Mouse (Mus musculus): ENCODE measurements around the gene Brwd1. TPM values are rescaled to one million over a fixed set of nuclear protein-coding genes. Genes with fewer than 3 reads are reported as not detected.

Gene Brwd1
- polyA plus RNA-seq (2012), result 11.1 and 14.4 TPM in 2 replicates

DNA sequence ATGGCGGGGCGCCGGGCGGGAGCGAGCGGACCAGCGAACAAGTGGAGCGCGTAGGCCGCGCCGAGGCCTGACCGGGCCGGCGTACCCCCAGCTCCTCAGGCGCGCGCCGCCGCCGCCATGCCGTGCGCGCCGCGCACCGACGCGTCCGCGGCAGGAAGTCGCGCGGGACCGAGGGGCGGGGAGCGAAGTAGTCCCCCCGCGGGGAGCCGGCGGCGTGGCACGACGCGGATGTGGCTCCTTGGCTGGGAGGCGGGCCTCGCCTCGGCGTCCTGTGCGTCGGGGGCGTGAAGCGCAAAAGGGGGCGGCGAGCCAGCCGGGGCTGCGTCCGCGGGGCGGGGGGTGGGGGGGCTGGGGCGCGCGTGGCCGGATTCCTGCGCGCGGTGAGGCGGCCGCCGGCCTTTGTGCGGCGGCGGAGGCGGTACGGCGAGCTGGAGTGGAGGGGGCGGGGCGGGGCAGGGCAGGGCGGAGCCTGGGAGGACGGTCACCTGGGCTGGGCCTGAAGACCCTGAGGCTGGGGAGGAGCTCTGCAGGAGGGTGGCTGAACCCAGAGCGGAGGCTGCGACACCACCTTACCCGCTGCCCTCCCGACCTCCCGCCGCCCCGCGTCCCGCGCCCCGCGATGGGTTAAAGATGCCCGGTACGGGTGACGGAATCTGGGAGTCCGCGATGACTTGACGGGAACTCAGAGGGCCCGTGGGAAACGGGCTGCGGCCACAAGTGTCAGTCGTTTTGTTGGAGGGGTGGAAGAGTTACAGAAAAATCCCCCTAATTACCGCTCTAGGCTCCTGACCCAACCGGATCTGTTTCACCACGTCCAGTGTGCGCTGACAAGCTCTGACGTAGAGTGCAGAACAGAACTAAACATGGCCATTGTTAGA, at the start of gene Brwd1:
Brwd1 (minus strand) TSS at position 226 of the 878 bp plus-strand sequence.
- no peak for TF ChIP-seq GATA1 (IDR thresholded peaks at IDR 0.05; ENCODE audit: low read length)

DNA sequence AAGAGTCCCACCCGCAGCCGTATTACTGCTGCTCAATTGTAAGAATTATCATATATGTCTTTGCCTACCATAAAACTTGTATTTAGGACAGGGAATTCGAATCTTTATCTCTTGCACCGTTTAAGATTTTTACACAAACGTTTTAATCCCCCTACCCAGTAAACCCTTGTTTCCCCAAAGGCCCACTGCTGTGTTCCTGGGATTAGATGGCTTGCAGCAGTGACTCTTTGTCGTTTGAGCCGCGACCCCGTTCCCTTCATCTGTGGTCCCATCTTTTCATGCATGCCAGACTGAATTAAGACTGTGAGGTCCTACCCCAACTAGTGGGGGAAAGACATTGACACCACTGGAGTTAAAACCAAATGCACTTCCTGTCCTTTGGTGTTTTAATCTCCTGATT, 46.1 kb upstream of the Brwd1 start:
- no peak for TF ChIP-seq GATA1 (IDR thresholded peaks at IDR 0.05; ENCODE audit: low read length)

DNA sequence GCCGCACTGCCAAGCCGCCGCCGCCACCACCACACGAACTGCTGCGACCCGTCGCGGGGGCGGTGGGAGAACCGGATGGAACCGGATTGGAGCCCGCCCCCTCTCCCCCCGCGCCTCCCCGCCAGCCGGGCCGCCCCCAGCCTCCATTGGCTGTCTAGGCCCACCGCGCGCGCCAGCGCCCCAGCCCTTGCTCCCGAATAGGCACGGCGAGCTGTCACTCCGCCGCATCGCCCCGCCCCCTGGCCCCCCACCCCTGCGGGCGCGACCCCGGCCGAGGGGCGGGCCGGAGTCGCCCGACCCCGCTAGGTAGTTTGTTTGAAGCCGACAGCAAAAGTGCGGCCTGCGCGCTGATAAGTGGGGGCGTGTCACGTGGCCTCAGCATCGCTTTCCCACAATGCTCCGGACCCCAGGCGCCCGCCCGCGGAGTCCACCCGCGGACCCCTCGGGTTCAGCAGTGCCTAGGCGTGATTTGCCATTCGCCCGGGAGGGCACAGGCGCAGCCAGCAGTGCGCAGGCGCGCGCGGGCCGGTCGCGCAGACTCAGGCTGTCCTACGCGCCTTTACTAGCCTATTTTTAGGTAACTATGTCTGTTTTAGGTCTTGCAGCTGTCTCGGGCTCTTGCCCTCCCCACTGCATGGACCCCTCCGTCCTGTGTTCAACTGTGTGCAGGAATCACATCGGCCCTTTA, 45.5 kb upstream of the Brwd1 start, which contains the start of gene Hmgn1:
Hmgn1 (minus strand) TSS at position 73 of the 688 bp plus-strand sequence.
- TF ChIP-seq GATA1 (IDR thresholded peaks at IDR 0.05; ENCODE audit: low read length), result no peak

DNA sequence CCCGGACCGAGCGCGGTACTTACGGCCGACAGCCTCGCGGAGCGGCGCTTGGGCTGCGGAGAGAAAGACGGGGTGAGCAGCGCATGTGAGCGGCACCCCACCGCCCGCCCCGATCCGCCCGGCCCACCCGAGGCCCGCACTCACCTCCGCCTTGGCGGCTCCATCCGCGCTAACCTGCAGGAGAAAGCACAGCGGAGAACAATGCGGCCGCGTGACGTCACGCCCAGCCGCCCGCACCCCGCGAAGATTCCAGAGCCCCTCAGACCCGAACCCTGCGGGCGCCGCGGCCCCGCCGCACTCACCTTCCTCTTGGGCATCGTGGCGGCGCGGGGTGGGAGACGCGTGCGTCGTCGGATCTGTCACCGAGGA, 44.9 kb upstream of the Brwd1 start:
- no peak for TF ChIP-seq GATA1 (IDR thresholded peaks at IDR 0.05; ENCODE audit: low read length)

DNA sequence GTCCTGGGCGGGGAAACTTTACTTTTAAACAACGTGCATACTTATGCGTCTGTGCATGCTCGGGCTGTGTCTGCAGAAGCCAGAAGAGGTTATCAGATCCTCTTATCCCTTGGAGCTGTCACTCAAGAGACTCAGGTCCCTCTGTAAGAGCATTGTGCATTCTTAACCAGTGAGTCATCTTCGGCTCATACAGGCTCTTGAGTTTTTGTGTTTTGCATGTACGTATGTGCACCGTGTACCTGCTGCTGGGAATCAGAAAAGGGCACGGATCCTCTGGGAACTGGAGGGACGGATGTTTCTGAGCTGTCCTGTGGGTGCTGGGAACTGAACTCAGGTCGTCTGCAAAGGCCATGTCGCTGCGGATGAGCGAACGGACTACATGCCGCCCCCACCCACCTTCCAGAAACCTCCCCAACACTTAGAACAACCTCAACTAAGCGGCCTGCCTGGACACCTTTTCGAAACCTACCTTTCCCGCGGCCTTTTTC, 44.4 kb upstream of the Brwd1 start:
- no peak for TF ChIP-seq GATA1 (IDR thresholded peaks at IDR 0.05; ENCODE audit: low read length)

DNA sequence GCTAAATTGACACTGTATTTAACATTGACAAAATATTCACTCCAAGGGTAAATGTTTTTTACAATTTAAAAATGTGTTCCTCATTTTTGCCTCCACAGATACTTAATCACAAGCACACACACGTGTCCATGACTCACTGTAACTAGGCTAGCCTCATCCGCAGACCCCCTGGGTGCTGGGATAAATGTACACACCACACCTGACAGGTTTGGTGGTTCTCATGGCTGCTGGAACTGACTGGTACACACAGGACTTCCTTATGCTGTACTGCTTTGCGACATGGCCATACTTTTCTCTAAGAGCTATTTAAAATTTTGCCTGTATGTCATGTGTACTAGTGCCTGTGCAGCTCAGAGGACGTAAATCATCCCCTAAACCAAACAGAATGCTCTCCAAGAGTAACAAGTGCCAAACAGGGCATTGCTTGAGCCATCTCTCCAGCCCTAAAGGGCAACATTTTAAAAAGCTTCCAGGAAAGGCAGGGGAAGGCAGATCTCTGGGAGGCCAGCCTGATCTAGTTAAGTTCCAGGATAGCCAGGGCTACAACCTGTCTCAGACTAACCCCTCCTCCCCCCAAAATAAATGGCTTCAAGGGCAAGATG, 37.8 kb upstream of the Brwd1 start:
- TF ChIP-seq GATA1 (IDR thresholded peaks at IDR 0.05; ENCODE audit: low read length), result no peak

DNA sequence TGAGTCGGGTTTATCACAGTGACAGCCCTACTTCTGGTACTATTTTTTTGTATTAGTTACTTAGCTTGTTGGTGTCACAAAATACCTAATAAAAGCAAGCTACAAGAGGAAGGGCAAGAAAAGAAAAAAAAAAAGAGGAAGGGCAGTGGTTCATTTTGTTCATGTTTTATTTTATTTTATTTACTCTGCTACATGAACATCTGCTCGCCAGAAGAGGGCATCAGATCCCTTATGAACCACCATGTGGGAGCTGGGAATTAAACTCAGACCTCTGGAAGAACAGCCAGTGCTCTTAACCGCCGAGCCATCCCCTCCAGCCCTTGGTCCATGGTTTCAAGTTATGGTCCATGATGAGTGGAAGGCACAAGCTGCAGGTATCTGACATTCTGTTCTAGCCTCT, 32.4 kb upstream of the Brwd1 start:
- TF ChIP-seq GATA1 (IDR thresholded peaks at IDR 0.05; ENCODE audit: low read length), result no peak

DNA sequence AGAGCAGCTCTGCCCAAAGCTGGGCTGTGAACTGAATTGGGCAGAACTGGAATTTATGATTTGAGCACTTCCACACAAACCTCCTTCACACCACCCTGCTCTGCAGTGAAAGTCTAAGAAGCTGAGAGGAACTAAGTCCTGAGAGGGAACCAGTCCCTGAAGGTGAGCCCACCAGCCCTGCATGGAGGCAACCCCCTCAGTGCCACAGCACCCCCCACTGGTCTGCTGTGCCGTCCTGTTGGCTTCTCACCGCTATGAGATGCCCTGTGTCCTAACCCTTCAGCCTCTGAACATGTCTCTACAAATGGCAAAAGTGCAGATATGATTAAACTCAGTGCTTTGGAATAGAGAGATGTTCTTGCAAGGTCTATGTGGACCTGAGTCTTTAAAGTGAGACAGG, 30.4 kb upstream of the Brwd1 start:
- no peak for TF ChIP-seq GATA1 (IDR thresholded peaks at IDR 0.05; ENCODE audit: low read length)

DNA sequence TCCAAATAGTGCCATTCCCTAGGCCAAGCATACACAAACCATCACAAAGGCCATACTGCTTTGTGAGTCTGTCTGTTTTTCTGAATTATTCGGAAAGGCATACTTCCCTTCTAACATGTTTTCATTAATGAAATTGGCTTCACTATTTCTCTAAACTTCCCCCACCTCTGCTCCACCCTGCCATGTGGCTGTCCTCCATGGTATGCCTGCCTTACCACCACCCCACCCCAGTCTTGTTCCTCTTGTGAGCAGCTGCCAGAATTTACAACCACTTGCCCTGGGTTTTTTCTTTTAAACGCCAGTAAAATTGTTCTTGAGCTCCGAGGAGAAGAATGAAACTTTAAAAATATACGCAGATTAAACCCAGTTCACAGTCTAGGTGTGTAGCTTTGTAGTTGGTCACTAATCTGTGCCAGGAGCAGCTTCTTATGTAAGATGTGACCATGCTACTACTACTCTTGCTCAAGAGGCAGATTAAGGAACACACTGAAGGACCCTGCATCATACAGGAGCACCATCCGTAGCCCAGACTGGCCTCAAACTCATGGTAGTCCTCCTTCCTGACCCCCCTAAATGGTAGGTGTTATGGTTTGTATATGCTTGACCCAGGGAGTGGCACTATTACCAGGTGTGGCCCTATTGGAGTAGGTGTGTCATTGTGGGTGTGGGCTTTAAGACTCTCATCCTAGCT, 28.5 kb upstream of the Brwd1 start:
- no peak for TF ChIP-seq GATA1 (IDR thresholded peaks at IDR 0.05; ENCODE audit: low read length)

DNA sequence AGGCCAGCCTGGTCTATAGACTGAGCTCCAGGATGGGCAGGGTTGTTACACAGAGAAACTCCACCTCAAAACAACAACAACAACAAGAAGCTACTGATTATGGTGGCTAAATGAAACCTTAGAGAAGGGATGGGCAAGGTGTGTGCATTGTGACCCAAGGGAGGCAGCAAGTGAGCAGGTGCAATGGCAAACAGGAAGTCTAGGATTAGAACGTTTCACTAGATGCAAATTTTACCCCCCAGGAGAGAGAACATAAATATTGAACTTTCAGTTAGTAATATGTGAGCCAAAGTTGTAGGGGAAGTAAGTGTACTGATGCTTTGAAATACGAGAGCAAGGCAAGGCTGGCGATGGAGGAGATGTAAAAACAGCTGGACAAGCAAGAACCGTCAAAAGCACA, 27.3 kb upstream of the Brwd1 start:
- no peak for TF ChIP-seq GATA1 (IDR thresholded peaks at IDR 0.05; ENCODE audit: low read length)

DNA sequence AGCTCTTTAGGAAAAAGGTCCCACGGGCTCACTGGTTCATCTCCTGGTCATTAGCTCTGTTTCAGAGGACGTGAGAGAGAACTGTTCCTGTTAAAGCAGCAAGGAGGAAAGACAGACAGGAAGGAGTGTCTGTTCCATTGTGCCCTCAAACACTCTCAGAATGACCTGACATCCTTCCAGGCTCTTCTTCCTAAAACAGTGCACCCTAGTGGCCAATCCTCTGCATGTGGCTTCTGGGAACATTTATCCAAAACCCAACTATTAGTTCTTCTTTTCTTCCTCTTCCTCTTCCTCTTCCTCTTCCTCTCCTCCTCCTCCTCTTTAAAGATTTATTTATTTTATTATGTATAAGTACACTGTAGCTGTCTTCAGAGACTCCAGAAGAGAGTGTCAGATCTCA, 20.7 kb upstream of the Brwd1 start:
- no peak for TF ChIP-seq GATA1 (IDR thresholded peaks at IDR 0.05; ENCODE audit: low read length)

DNA sequence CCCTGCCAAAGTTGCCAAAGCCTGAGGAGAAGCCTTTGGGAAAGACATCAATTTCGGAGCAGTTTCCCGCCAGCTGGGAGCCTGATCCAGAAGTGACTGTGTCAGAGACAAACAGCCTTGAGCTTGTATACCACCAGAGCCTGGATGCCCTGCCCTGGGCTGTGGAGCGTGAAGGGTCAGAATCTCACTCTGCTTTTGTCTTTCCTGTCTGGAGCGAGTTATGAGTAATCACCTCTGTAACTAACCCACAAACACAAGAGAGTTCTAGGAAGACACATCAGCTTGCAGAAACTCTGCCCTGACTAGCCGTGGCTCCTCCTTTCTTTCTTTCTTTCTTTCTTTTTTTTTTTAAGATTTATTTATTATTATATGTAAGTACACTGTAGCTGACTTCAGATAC, 13.6 kb upstream of the Brwd1 start:
- TF ChIP-seq GATA1 (IDR thresholded peaks at IDR 0.05; ENCODE audit: low read length), result no peak

DNA sequence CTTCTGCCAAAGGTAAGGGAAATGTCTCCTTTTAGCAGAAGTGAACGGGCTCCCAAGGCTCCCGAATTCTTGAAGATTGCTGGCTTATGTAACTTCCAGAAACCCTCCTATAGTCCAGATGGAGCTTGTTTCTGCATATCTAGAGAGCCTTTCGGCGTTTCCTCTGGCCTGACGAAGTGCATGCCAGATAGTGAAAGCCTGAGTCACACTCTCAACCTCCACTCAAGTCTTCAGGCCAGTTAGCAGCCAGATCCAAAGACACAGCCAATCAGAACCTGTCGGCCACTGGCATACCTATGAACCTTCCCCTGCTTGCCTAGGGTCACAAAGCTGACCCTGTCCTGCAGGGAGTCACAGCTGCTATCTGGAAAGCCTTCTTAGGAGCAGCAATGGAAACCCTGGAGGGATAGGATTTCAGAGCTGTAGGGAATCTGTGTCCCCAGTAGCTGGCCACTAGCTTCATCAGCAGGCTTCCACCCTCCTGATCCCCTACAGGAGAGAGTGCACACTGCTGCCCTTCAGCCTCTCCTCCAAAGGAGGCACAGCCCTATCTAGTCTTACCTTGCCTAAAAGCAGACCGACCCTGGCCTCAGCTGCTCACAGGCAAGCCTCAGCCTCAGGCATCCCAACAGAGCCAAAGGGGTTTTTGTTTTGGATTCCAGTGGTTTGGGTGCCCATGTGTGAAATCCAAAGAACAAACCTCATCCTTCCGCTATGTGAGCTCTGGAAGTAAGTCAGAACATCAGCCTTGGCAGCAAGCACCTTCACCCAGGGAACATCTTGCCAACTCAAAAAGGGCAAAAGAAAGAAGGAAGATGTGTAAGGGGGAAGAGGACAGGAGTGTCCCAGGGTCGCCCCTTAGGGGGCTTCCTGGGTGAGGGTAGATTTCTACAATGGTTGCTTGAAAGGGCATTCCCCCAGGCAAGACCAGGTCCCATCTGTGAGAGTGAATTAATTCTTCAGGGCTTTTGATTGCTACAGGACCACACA, 9.5 kb upstream of the Brwd1 start:
- TF ChIP-seq GATA1 (IDR thresholded peaks at IDR 0.05; ENCODE audit: low read length), result no peak

DNA sequence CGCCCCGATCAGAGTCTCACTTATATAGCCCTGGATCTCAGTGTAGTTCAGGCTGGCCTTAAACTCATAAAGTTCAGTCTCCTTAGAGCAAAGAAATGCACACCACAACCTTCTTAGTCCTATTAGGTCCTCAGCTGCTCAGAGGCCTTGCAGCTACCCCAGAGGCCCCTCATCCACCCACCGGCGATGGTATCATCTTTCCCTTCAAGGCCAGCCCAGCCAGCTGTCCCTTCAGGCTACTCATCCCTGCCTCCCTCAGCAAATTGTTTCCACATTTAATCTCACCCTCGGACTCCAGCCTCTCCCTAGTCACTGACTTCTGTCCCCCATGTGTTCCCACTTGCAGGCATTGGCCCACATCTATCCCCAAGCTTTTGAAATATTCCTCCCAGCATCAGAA, 5.8 kb upstream of the Brwd1 start:
- no peak for TF ChIP-seq GATA1 (IDR thresholded peaks at IDR 0.05; ENCODE audit: low read length)
